Mouse (Mus musculus): Measurements from ENCODE around the gene Pcdh8. TPM values are rescaled to one million over a fixed set of nuclear protein-coding genes. Genes with fewer than 3 reads are reported as not detected.

Pcdh8 gene
- polyA plus RNA-seq, 1 experiment from 2014 or later = 0.40 TPM

DNA sequence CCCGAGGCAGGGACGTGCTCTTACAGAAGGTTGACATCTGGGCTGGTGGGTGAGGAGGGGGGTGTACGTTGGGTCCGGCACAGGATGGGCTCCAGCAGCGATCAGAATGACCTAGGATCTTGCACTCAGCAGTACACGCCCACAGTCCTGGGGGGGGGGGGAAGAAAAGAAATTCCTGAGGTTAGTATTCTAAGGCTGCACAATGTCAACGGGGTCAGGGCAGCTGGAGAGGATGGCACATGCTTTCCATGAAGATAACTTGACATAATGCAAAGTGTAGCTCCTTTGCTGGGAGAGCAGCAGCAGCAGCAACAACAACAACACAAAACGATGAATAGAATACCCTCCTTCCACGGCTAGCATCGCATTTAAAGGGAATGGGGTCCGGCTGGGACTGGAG lies 3.5 kb downstream of the Pcdh8 start:
- Histone ChIP-seq H3K4me2 (replicated peaks; ENCODE audit: low read depth) (no peak overlapping the region), H3K9me3 (ENCODE audit: control insufficient read depth) (no peaks in the 10 kb centered on the region), H3K27ac (ENCODE audit: low read depth, low read length) (no peak overlapping the region), H3K36me3 (ENCODE audit: control insufficient read depth, insufficient read depth) (no peaks in the 10 kb centered on the region), H3K9ac (ENCODE audit: low read depth, low read length) (no peak overlapping the region), H3K27me3 (replicated peaks; ENCODE audit: control insufficient read depth, insufficient read depth, low read length) (peaks cover 51% of the 10 kb centered on the region), H3K4me3 (ENCODE audit: low read depth, low read length) (no peak overlapping the region), H3K4me1 (replicated peaks; ENCODE audit: control insufficient read depth, insufficient read depth, low read length) (0 out of 2 replicates have a peak, but pooled peaks cover 4% of the 10 kb centered on the region)
- no peak for TF ChIP-seq CTCF (IDR thresholded peaks at IDR 0.05; ENCODE audit: low read depth)
- ATAC-seq = no peak
- WGBS = 20% methylated on average over 11 of the region's 11 CpGs

GRCm38 (mm10) chr14:79765196-79765765 lies 5.8 kb downstream of the Pcdh8 start:
- WGBS = 79% methylated on average over 6 of the region's 6 CpGs

DNA sequence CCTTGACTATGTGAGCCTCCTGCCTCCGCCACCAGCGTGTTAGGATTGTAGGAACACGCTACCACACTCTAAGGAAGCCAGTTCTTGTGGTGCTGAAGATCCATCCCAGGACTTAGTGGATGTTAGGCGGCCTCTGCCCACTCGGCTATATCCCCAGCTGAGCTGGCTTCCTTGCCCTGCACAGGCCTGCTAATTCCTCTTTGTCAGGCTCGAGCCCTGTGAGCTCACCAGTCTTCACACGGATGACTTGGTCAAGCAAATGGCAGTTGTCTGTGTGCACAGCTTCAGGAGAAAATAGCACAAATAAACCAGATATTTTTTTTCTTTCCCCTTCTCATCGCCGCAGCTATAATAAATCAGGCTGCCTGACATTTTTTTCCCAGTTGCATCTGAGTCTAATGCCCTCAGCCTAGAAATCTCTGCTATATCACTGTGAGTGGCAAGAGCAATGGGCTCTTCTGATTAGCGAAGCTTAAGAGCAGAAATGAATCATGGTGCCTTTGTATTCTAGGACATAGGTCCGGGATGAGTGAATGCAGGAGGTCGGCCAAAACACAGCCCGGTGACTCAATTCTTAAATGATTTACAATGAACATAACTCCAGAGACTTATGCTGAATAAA lies 16.4 kb downstream of the Pcdh8 start:
- no peak for ATAC-seq
- 66% methylated on average over 13 of the region's 13 CpGs for WGBS
- Histone ChIP-seq H3K9ac (ENCODE audit: low read depth, low read length) (no peak overlapping the region), H3K9me3 (ENCODE audit: control insufficient read depth) (no peaks in the 10 kb centered on the region), H3K27ac (ENCODE audit: low read depth, low read length) (no peak overlapping the region), H3K4me1 (replicated peaks; ENCODE audit: control insufficient read depth, insufficient read depth, low read length) (no peaks in the 10 kb centered on the region), H3K27me3 (replicated peaks; ENCODE audit: control insufficient read depth, insufficient read depth, low read length) (no peaks in the 10 kb centered on the region), H3K4me2 (replicated peaks; ENCODE audit: low read depth) (no peak overlapping the region), H3K36me3 (ENCODE audit: control insufficient read depth, insufficient read depth) (no peaks in the 10 kb centered on the region), H3K4me3 (ENCODE audit: low read depth, low read length) (no peak overlapping the region)
- TF ChIP-seq CTCF (IDR thresholded peaks at IDR 0.05; ENCODE audit: low read depth) = no peak

More at GRCm38 (mm10) chr14:79765196-79765765, 5.8 kb downstream of the Pcdh8 start:
- no peak for ATAC-seq
- Histone ChIP-seq H3K4me3 (ENCODE audit: low read depth, low read length) (no peak overlapping the region), H3K9ac (ENCODE audit: low read depth, low read length) (no peak overlapping the region), H3K4me2 (replicated peaks; ENCODE audit: low read depth) (no peak overlapping the region), H3K27me3 (replicated peaks; ENCODE audit: control insufficient read depth, insufficient read depth, low read length) (peaks cover 30% of the 10 kb centered on the region), H3K4me1 (replicated peaks; ENCODE audit: control insufficient read depth, insufficient read depth, low read length) (0 out of 2 replicates have a peak, but pooled peaks cover 4% of the 10 kb centered on the region), H3K36me3 (ENCODE audit: control insufficient read depth, insufficient read depth) (no peaks in the 10 kb centered on the region), H3K27ac (ENCODE audit: low read depth, low read length) (no peak overlapping the region), H3K9me3 (ENCODE audit: control insufficient read depth) (no peaks in the 10 kb centered on the region)
- no peak for TF ChIP-seq CTCF (IDR thresholded peaks at IDR 0.05; ENCODE audit: low read depth)

DNA sequence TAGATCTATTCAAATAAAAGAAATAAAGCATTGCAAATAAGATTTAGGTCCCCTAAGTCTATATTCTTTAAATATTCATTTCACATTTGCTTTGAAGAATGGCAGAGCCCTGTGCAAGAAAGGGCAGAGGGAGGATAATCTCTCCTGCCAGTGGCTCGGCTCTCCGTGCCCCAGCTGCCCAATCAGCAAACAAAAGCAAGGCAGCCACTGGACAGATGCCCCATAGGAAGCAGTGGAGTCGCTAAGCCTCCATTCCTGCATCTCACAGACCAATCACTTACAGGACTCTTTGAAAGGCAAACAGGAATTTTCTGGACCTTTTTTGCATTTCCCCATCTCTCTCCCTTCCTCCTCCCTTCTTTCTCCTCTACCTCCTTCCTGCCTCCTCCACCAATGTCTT lies 17.0 kb downstream of the Pcdh8 start:
- no peak overlapping the region for H3K9ac ChIP-seq (ENCODE audit: low read depth, low read length)
- H3K4me1 ChIP-seq (replicated peaks; ENCODE audit: control insufficient read depth, insufficient read depth, low read length) = no peaks in the 10 kb centered on the region
- no peak overlapping the region for H3K4me2 ChIP-seq (replicated peaks; ENCODE audit: low read depth)
- WGBS = 49% methylated on average over 3 of the region's 3 CpGs
- H3K9me3 ChIP-seq (ENCODE audit: control insufficient read depth) = no peaks in the 10 kb centered on the region
- H3K36me3 ChIP-seq (ENCODE audit: control insufficient read depth, insufficient read depth) = no peaks in the 10 kb centered on the region
- ATAC-seq = no peak
- H3K27ac ChIP-seq (ENCODE audit: low read depth, low read length) = no peak overlapping the region
- no peak overlapping the region for H3K4me3 ChIP-seq (ENCODE audit: low read depth, low read length)
- TF ChIP-seq CTCF (IDR thresholded peaks at IDR 0.05; ENCODE audit: low read depth) = no peak
- H3K27me3 ChIP-seq (replicated peaks; ENCODE audit: control insufficient read depth, insufficient read depth, low read length) = no peaks in the 10 kb centered on the region

GRCm38 (mm10) chr14:79753733-79754132 lies 17.4 kb downstream of the Pcdh8 start:
- Histone ChIP-seq H3K36me3 (ENCODE audit: control insufficient read depth, insufficient read depth) (no peaks in the 10 kb centered on the region), H3K27ac (ENCODE audit: low read depth, low read length) (no peak overlapping the region), H3K4me2 (replicated peaks; ENCODE audit: low read depth) (no peak overlapping the region), H3K4me1 (replicated peaks; ENCODE audit: control insufficient read depth, insufficient read depth, low read length) (no peaks in the 10 kb centered on the region), H3K9ac (ENCODE audit: low read depth, low read length) (no peak overlapping the region), H3K4me3 (ENCODE audit: low read depth, low read length) (no peak overlapping the region), H3K9me3 (ENCODE audit: control insufficient read depth) (no peaks in the 10 kb centered on the region), H3K27me3 (replicated peaks; ENCODE audit: control insufficient read depth, insufficient read depth, low read length) (no peaks in the 10 kb centered on the region)
- 84% methylated on average over 7 of the region's 7 CpGs for WGBS
- no peak for TF ChIP-seq CTCF (IDR thresholded peaks at IDR 0.05; ENCODE audit: low read depth)
- ATAC-seq = no peak

DNA sequence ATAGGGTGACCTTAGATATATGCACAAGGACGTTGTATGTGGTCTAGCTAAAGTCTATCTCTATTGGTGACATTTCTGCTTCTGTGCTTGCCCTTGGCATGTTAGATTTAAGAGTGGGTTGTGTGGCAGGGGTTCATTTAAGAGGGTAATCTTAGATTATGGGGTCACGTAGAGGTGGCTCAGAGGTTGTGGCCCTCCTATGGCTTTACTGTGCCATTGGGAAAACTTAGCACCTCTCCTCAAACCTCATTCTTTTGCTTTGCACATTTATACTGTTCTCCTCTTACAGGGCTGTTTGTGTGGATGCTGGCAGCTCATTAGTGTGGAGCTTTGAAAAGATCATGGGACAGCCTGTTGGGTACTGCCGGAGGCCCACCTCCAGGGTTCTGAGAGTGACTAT lies 30.6 kb downstream of the Pcdh8 start:
- WGBS = 85% methylated on average over 3 of the region's 3 CpGs
- no peak overlapping the region for H3K4me2 ChIP-seq (replicated peaks; ENCODE audit: low read depth)
- H3K27ac ChIP-seq (ENCODE audit: low read depth, low read length) = no peak overlapping the region
- no peaks in the 10 kb centered on the region for H3K4me1 ChIP-seq (replicated peaks; ENCODE audit: control insufficient read depth, insufficient read depth, low read length)
- no peak for ATAC-seq
- no peak overlapping the region for H3K9ac ChIP-seq (ENCODE audit: low read depth, low read length)
- no peak for TF ChIP-seq CTCF (IDR thresholded peaks at IDR 0.05; ENCODE audit: low read depth)
- H3K36me3 ChIP-seq (ENCODE audit: control insufficient read depth, insufficient read depth) = no peaks in the 10 kb centered on the region
- no peaks in the 10 kb centered on the region for H3K9me3 ChIP-seq (ENCODE audit: control insufficient read depth)
- no peaks in the 10 kb centered on the region for H3K27me3 ChIP-seq (replicated peaks; ENCODE audit: control insufficient read depth, insufficient read depth, low read length)
- H3K4me3 ChIP-seq (ENCODE audit: low read depth, low read length) = no peak overlapping the region

All from intestine, postnatal 0 days (tissue).